ENCODE assay signal across 17 mouse cellular contexts in the genomic region with DNA sequence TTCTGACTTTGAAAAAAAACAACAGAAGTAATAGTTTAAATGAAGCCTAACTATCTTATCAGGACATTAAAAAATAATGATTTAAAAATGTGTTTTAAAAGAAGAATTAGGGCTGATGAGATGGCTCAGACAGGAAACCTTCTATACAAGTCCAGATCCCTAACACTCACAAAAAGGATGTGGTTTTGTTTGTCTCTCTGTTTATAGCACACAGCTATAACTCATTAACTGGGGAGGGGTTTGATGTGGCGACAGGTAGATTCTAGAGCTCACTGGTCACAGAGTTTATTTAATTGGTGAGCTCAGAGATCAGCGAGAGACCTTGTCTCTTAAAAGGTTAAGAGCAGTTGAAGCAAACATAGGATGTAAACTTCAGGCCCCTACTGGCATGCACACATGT.
"Had no signal": no experiment of that assay in that cellular context is flagged by ENCODE, and none has a peak within 500 bp of the region (broad histone marks: within the 10 kb centered on the region; RNA-seq: fewer than 3 reads in every experiment).

No protein-coding gene starts in this region.

- DNase-seq: left cerebral cortex, postnatal 4 days; liver; liver, embryonic 13.5 days; liver, postnatal 0 days; lung, adult 18-20 months; lung, adult 2 months; lung, embryonic 14.5 days; lung, postnatal 10 days; lung, postnatal 14 days; lung, postnatal 36 days; lung, postnatal 4 days; midbrain, embryonic 14.5 days had no signal

- ATAC-seq: liver, embryonic 12.5 days; liver, postnatal 0 days; lung, postnatal 0 days; midbrain, embryonic 13.5 days; midbrain, embryonic 15.5 days; midbrain, embryonic 16.5 days had no signal
